ENCODE assay signal across 11 mouse cellular contexts in the genomic region with DNA sequence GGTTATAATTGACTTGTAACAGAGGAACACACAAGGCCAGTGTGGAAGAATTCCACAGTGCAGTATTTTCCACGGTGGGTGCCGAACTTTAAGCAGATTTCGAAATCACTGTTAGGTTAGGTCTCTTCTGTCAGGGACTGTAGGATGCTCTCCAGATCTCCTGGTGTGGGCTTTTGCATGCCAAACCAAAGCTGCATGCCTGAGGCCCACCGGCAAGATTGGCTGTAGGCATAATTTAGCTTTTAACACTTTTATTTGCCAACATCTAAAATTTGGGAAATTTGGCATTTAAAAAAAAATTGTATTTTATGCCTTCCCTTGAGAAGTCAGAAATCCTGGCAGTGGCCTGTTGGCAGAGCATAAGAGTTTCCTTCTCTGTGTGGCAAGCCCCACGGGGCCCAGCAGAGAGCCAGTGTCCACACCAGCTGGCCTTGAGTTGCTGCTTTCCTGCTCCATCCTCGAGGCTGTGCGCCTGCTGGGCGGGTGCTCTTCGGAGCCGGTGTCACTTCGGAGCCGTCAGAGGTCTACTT. TPM values are rescaled to one million over a fixed set of nuclear protein-coding genes. Genes with fewer than 3 reads are reported as not detected.
A peak's percentile ranks its signal among the peaks of the same experiment; 100 is the strongest.
DNase-seq lines count a peak whose midpoint lies in the region; ATAC-seq lines count a peak whose summit lies in the region.
"Had no signal": no experiment of that assay in that cellular context is flagged by ENCODE, and none has a peak within 500 bp of the region (broad histone marks: within the 10 kb centered on the region; RNA-seq: fewer than 3 reads in every experiment).

No protein-coding gene starts in this region.

- 84% methylated on average over 12 of the region's 12 CpGs for WGBS in midbrain, embryonic 11.5 days
- 77% methylated on average over 12 of the region's 12 CpGs for WGBS in midbrain, embryonic 15.5 days

- no peak overlapping the region for H3K4me3 ChIP-seq in midbrain, embryonic 11.5 days (ENCODE audit: low read depth, low read length)
- H3K4me3 ChIP-seq in midbrain, embryonic 15.5 days: no peak overlapping the region

- no peaks in the 10 kb centered on the region for H3K27me3 ChIP-seq in midbrain, embryonic 11.5 days (ENCODE audit: control insufficient read depth, insufficient read depth, low read length)
- no peaks in the 10 kb centered on the region for H3K27me3 ChIP-seq in midbrain, embryonic 15.5 days (replicated peaks)

- no peaks in the 10 kb centered on the region for H3K4me1 ChIP-seq in midbrain, embryonic 11.5 days (ENCODE audit: control insufficient read depth, insufficient read depth, low read length)
- no peaks in the 10 kb centered on the region for H3K4me1 ChIP-seq in midbrain, embryonic 15.5 days

- H3K27ac ChIP-seq in midbrain, embryonic 11.5 days (ENCODE audit: low read depth, low read length): no peak overlapping the region
- H3K27ac ChIP-seq in midbrain, embryonic 15.5 days: no peak overlapping the region

- H3K4me2 ChIP-seq in midbrain, embryonic 11.5 days: no peak overlapping the region
- H3K4me2 ChIP-seq in midbrain, embryonic 15.5 days: no peak overlapping the region
- H3K4me2 ChIP-seq: lung, embryonic 14.5 days had no signal

- H3K36me3 ChIP-seq in midbrain, embryonic 11.5 days (ENCODE audit: control insufficient read depth, insufficient read depth, low read length): no peaks in the 10 kb centered on the region
- no peaks in the 10 kb centered on the region for H3K36me3 ChIP-seq in midbrain, embryonic 15.5 days (replicated peaks)

- H3K9me3 ChIP-seq in midbrain, embryonic 11.5 days (ENCODE audit: control insufficient read depth, low read length): peaks cover 2% of the 10 kb centered on the region; the same call in 1 of the 2 replicates
- no peaks in the 10 kb centered on the region for H3K9me3 ChIP-seq in midbrain, embryonic 15.5 days
- H3K9me3 ChIP-seq: G1E had no signal

- H3K9ac ChIP-seq in midbrain, embryonic 11.5 days (ENCODE audit: low read length): no peak overlapping the region
- H3K9ac ChIP-seq in midbrain, embryonic 15.5 days: no peak overlapping the region
- H3K9ac ChIP-seq: lung, embryonic 14.5 days had no signal

- DNase-seq in cerebellum, postnatal 4 days (ENCODE audit: low spot score in 2 of 2): no peak
- DNase-seq in midbrain, embryonic 11.5 days (ENCODE audit: low spot score, missing footprints): peak; percentile 70
- peak; percentile 47 for DNase-seq in gastrocnemius, postnatal 14 days
- DNase-seq in retina, embryonic 14.5 days (ENCODE audit: low spot score): no peak
- no peak for DNase-seq in embryo, embryonic 10.5 days (ENCODE audit: low spot score)
- no peak for DNase-seq in kidney, adult 8-10 months
- DNase-seq: lung, embryonic 14.5 days; midbrain, embryonic 14.5 days had no signal

- intact Hi-C loops in gastrocnemius, postnatal 14 days (cut with DNase I; ENCODE audit: low total_unique reads): loop anchor here (10.0 kb wide), 1 partner anchor 47 kb away; no protein-coding TSS in a partner anchor

- peak; percentile 82 for ATAC-seq in cerebellum, adult (ENCODE audit: insufficient number of reproducible peaks, low FRiP score, low TSS enrichment)
- ATAC-seq in midbrain, embryonic 11.5 days (ENCODE audit: low FRiP score): no peak
- no peak for ATAC-seq in midbrain, embryonic 15.5 days (replicated peaks)

RNA-seq across cellular contexts. Expression of gene Frmd6, which starts 12.5 kb away (rescaled TPM):
- 15.9 and 20.1 TPM in 2 replicates for polyA plus RNA-seq in midbrain, embryonic 11.5 days (2014; fragmentation: Nextera tagmentation; extraction: Ambion mirVana)
- polyA plus RNA-seq in midbrain, embryonic 15.5 days (2015; fragmentation: Nextera tagmentation; extraction: Ambion mirVana): 9.2 and 9.7 TPM in 2 replicates
- 10 to 100 TPM; 21.4 to 23.6 TPM for total RNA-seq in gastrocnemius, postnatal 14 days (2021)

Comparison
In these comparisons a context has a peak if more than half of its experiments do, and no peak if none do; other contexts are left out.
1. DNase-seq: peak in midbrain, embryonic 11.5 days (single experiment) and gastrocnemius, postnatal 14 days (single experiment); none in cerebellum, postnatal 4 days (0 of 2), retina, embryonic 14.5 days (single experiment), embryo, embryonic 10.5 days (single experiment) and kidney, adult 8-10 months (0 of 2).